8 mouse cellular contexts compared by ENCODE assay signal in the genomic region with DNA sequence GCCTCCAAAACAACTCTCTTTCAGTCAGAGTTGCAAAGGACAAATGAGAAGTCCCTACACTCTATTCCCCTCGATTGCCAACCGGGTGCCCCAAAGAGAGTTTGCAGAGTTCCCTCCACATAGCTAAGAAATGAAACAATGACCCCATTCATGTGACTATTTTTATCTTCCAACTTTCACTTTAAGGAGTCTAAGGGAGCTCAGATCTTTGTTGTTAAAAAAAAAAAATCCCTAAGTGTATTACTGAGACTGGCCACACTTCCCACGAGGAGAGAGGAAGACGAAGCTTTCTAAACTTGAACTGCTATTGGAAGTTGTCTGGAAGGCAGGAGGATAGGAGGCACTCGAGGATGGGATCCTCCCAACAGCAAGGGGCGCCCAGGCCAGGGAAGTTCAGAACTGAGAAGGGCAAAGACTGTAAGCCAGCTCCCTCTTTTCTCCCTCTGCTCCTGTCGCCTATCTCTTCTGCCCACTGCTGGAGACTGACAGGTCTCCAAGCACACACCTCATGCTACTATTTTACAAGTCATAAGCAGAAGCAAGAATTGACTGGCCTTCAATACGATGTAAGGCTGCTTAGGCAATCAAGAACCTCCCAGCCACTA. TPM values are rescaled to one million over a fixed set of nuclear protein-coding genes. Genes with fewer than 3 reads are reported as not detected.
A peak's percentile ranks its signal among the peaks of the same experiment; 100 is the strongest.
DNase-seq lines count a peak whose midpoint lies in the region; ATAC-seq and TF ChIP-seq lines count a peak whose summit lies in the region.
"Had no signal": no experiment of that assay in that cellular context is flagged by ENCODE, and none has a peak within 500 bp of the region (broad histone marks: within the 10 kb centered on the region; RNA-seq: fewer than 3 reads in every experiment).

No protein-coding gene starts in this region.

- peaks cover 20% of the 10 kb centered on the region; the same call in 1 of the 2 replicates for H3K4me1 ChIP-seq in kidney, embryonic 14.5 days (ENCODE audit: control insufficient read depth, insufficient read depth, low read length)
- H3K4me1 ChIP-seq in embryonic fibroblast, embryonic 13.5 days (ENCODE audit: control insufficient read depth, insufficient read depth, low read length), result 0 out of 2 replicates have a peak, but pooled peaks cover 4% of the 10 kb centered on the region
- peaks cover 27% of the 10 kb centered on the region for H3K4me1 ChIP-seq in lung, postnatal 0 days (ENCODE audit: insufficient read depth, low read depth, low read length)

- TF ChIP-seq POLR2A in embryonic fibroblast, embryonic 13.5 days (IDR thresholded peaks at IDR 0.05; ENCODE audit: low read depth, low read length), result no peak

- 42% methylated on average over 8 of the region's 8 CpGs for WGBS in kidney, embryonic 14.5 days
- 19% methylated on average over 8 of the region's 8 CpGs for WGBS in lung, postnatal 0 days

- no peak for DNase-seq in kidney, postnatal 25 days
- peak; percentile 53 for DNase-seq in Muller cell, postnatal 12 days (ENCODE audit: inconsistent ontology term)
- peak; percentile 55 for DNase-seq in lung, postnatal 0 days (ENCODE audit: low spot score)
- no peak for DNase-seq in spleen, postnatal 36 days (ENCODE audit: low spot score in 2 of 2)
- no peak for DNase-seq in thymus, postnatal 36 days
- DNase-seq: thymus, adult 2 months had no signal

- H3K9me3 ChIP-seq in kidney, embryonic 14.5 days (ENCODE audit: control insufficient read depth, low read length), result no peaks in the 10 kb centered on the region
- no peaks in the 10 kb centered on the region for H3K9me3 ChIP-seq in lung, postnatal 0 days (ENCODE audit: low read length)

- no peak for TF ChIP-seq CTCF in embryonic fibroblast, embryonic 13.5 days (IDR thresholded peaks at IDR 0.05; ENCODE audit: borderline replicate concordance, insufficient read depth, low read length)
- peak; percentile 31 for TF ChIP-seq CTCF in lung, postnatal 0 days (IDR thresholded peaks at IDR 0.05)

- H3K4me2 ChIP-seq in kidney, embryonic 14.5 days (replicated peaks; ENCODE audit: low read depth, low read length), result peak overlapping the region; percentile 84; the same call in 1 of the 2 replicates
- peak overlapping the region; percentile 83 for H3K4me2 ChIP-seq in lung, postnatal 0 days (replicated peaks; ENCODE audit: low read depth, low read length)

- no peak overlapping the region for H3K9ac ChIP-seq in kidney, embryonic 14.5 days (ENCODE audit: low read depth, low read length)
- H3K9ac ChIP-seq in lung, postnatal 0 days (replicated peaks; ENCODE audit: low read depth), result peak overlapping the region; percentile 16; the same call in 1 of the 2 replicates

- ATAC-seq in kidney, embryonic 14.5 days (ENCODE audit: low FRiP score, low TSS enrichment), result no peak
- ATAC-seq in lung, postnatal 0 days, result no peak

- H3K27me3 ChIP-seq in kidney, embryonic 14.5 days (ENCODE audit: control insufficient read depth, insufficient read depth, low read length), result peaks cover 19% of the 10 kb centered on the region
- H3K27me3 ChIP-seq in lung, postnatal 0 days (replicated peaks; ENCODE audit: insufficient read depth, low read length), result no peaks in the 10 kb centered on the region

- no peak for TF ChIP-seq EP300 in lung, postnatal 0 days (IDR thresholded peaks at IDR 0.05)

- no peak overlapping the region for H3K4me3 ChIP-seq in kidney, embryonic 14.5 days (ENCODE audit: low read length)
- H3K4me3 ChIP-seq in embryonic fibroblast, embryonic 13.5 days (ENCODE audit: insufficient read depth, low read length), result peak overlapping the region; percentile 64
- peak overlapping the region; percentile 70; the same call in 1 of the 2 replicates for H3K4me3 ChIP-seq in lung, postnatal 0 days (ENCODE audit: low read depth, low read length)

- no peak overlapping the region for H3K27ac ChIP-seq in kidney, embryonic 14.5 days (ENCODE audit: low read depth, low read length)
- peak overlapping the region; percentile 34; the same call in 1 of the 2 replicates for H3K27ac ChIP-seq in embryonic fibroblast, embryonic 13.5 days (ENCODE audit: insufficient read depth, low read length)
- peak overlapping the region; percentile 54 for H3K27ac ChIP-seq in lung, postnatal 0 days (ENCODE audit: low read length)

- H3K36me3 ChIP-seq in kidney, embryonic 14.5 days (ENCODE audit: control insufficient read depth, insufficient read depth, low read length), result no peaks in the 10 kb centered on the region; the same call in 1 of the 2 replicates
- peaks cover 4% of the 10 kb centered on the region; the same call in 1 of the 2 replicates for H3K36me3 ChIP-seq in lung, postnatal 0 days (ENCODE audit: insufficient read depth, low read length)

RNA-seq across cellular contexts. Expression of a gene that starts 3.6 kb away (rescaled TPM):
- 2.5 and 3.1 TPM in 2 replicates for polyA plus RNA-seq in kidney, embryonic 14.5 days (2014; fragmentation: Nextera tagmentation; extraction: Ambion mirVana)
- 76.2 and 98.4 TPM in 2 replicates for polyA plus RNA-seq in embryonic fibroblast, embryonic 13.5 days (2011; ENCODE audit: insufficient read length, low read depth, missing spikeins)
- polyA plus RNA-seq in lung, postnatal 0 days (2015; fragmentation: Nextera tagmentation; extraction: Ambion mirVana), result 14.5 and 16.2 TPM in 2 replicates

RNA-seq across cellular contexts. Expression of a gene that starts 40.1 kb away (rescaled TPM):
- 6.2 and 11.4 TPM in 2 replicates for polyA plus RNA-seq in kidney, embryonic 14.5 days (2014; fragmentation: Nextera tagmentation; extraction: Ambion mirVana)
- polyA plus RNA-seq in embryonic fibroblast, embryonic 13.5 days (2011; ENCODE audit: insufficient read length, low read depth, missing spikeins), result 1.4 and 2.4 TPM in 2 replicates
- polyA plus RNA-seq in lung, postnatal 0 days (2015; fragmentation: Nextera tagmentation; extraction: Ambion mirVana), result 4.3 and 4.4 TPM in 2 replicates

RNA-seq across cellular contexts. Expression of a gene that starts 45.0 kb away (rescaled TPM):
- polyA plus RNA-seq in kidney, embryonic 14.5 days (2014; fragmentation: Nextera tagmentation; extraction: Ambion mirVana), result 158 and 169 TPM in 2 replicates
- 13.8 and 14.5 TPM in 2 replicates for polyA plus RNA-seq in embryonic fibroblast, embryonic 13.5 days (2011; ENCODE audit: insufficient read length, low read depth, missing spikeins)
- polyA plus RNA-seq in lung, postnatal 0 days (2015; fragmentation: Nextera tagmentation; extraction: Ambion mirVana), result 68.5 and 88.6 TPM in 2 replicates

Comparison
In these comparisons a context has a peak if more than half of its experiments do, and no peak if none do; other contexts are left out.
1. DNase-seq: peak in Muller cell, postnatal 12 days (single experiment) and lung, postnatal 0 days (single experiment); none in kidney, postnatal 25 days (0 of 2), spleen, postnatal 36 days (0 of 2) and thymus, postnatal 36 days (0 of 2).